Mouse (Mus musculus) midbrain, embryonic 10.5 days (tissue): Measurements from ENCODE around the gene Pklr. TPM values are rescaled to one million over a fixed set of nuclear protein-coding genes. Genes with fewer than 3 reads are reported as not detected.
"Not testable (repeated sequence)": the region's sequence is repeated elsewhere in the genome, so short reads cannot be mapped to it uniquely, and the experiment has no call there.

Experiments
- DNase-seq: peaks from one replicate; pipeline ENCODE4 v3.0.0-alpha.2; 2017; ENCODE audit warnings: low spot score
- H3K27ac ChIP-seq: fragments of 300-500 bp; sonication (generic); replicated peaks from 2 replicates; pipeline ENCODE4 v1.5.1; 2016; ENCODE audit warnings: mild to moderate bottlenecking
- H3K27me3 ChIP-seq: fragments of 300-500 bp; sonication (generic); 2 replicates; pipeline ENCODE4 v1.6.1; 2016; ENCODE audit warnings: low read depth, mild to moderate bottlenecking; ENCODE audit not compliant: poor library complexity, severe bottlenecking
- H3K36me3 ChIP-seq: fragments of 300-500 bp; sonication (generic); 2 replicates; pipeline ENCODE4 v1.6.1; 2016; ENCODE audit warnings: mild to moderate bottlenecking, moderate library complexity
- H3K4me1 ChIP-seq: fragments of 300-500 bp; sonication (generic); 2 replicates; pipeline ENCODE4 v1.6.1; 2016
- H3K4me3 ChIP-seq: fragments of 300-500 bp; sonication (generic); 2 replicates; pipeline ENCODE4 v1.5.1; 2016; ENCODE audit warnings: mild to moderate bottlenecking, moderate library complexity
- H3K9me3 ChIP-seq: fragments of 300-500 bp; sonication (generic); replicated peaks from 2 replicates; pipeline ENCODE4 v1.6.1; 2016; ENCODE audit warnings: mild to moderate bottlenecking
- WGBS: fragments of 180-500 bp; shearing (Covaris S2); methylation state at CpG from one replicate; pipeline ENCODE4 v1.1.7; 2016; 5-methylcytosine and 5-hydroxymethylcytosine counted together
- polyA plus RNA-seq: library from polyadenylated mRNA; unstranded; fragments of >200 nt; fragmentation: Nextera tagmentation; extraction: Ambion mirVana; gene quantifications from 2 replicates; pipeline ENCODE4 v1.2.1, GENCODE M21; 2016

Pklr gene
- polyA plus RNA-seq, 1 experiment from 2014 or later: 5.9 TPM

GRCm38 (mm10) chr3:89159211-89159610 lies 23.3 kb downstream of the Pklr start:
- peaks cover 34% of the 10 kb centered on the region for H3K4me1 ChIP-seq
- H3K27ac ChIP-seq: peak overlapping the region; percentile 82
- peaks cover 18% of the 10 kb centered on the region for H3K27me3 ChIP-seq
- H3K36me3 ChIP-seq: no peaks in the 10 kb centered on the region
- H3K4me3 ChIP-seq: peak overlapping the region; percentile 82
- no peaks in the 10 kb centered on the region for H3K9me3 ChIP-seq
- WGBS: 2% methylated on average over 13 of the region's 13 CpGs
- peak; percentile 74 for DNase-seq

- no peaks in the 10 kb centered on the region for H3K9me3 ChIP-seq
- H3K36me3 ChIP-seq: no peaks in the 10 kb centered on the region
- peaks cover 38% of the 10 kb centered on the region for H3K4me1 ChIP-seq
- peak within 1 kb of the TSS; percentile 82 for H3K27ac ChIP-seq
- H3K4me3 ChIP-seq: peak within 1 kb of the TSS; percentile 82
- peaks cover 18% of the 10 kb centered on the region for H3K27me3 ChIP-seq
- WGBS: under 1% methylated on average over 66 of the region's 66 CpGs
- peak; percentile 82 for DNase-seq
Observed at GRCm38 (mm10) chr3:89159616-89160344, 23.8 kb downstream of the Pklr start, which contains the start of gene Hcn3. TSS of gene Hcn3 (minus strand) at chr3:89160196.

DNA sequence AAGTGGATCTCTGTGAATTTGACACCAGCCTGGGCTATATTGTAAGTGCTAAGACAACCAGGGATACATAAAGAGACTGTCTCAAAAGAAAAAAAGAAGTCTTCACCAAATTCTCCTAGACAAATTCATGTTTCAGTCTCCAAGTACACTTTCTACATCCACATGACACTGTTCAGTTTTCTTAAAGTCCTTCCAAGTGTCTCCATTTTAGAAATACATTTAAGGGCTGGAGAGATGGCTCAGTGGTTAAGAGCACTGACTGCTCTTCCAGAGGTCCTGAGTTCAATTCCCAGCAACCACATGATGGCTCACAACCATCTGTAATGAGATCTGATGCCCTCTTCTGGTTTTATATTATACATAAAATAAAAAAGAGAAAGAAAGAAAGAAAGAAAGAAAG lies 25.3 kb downstream of the Pklr start:
- not testable (repeated sequence) for DNase-seq, H3K36me3 ChIP-seq, H3K9me3 ChIP-seq, H3K27ac ChIP-seq, H3K4me3 ChIP-seq
- Histone ChIP-seq H3K4me1 (peaks cover 48% of the 10 kb centered on the region), H3K27me3 (peaks cover 18% of the 10 kb centered on the region)

- Histone ChIP-seq H3K4me3 (no peak overlapping the region), H3K36me3 (peaks cover 7% of the 10 kb centered on the region), H3K27ac (no peak overlapping the region), H3K27me3 (peaks cover 18% of the 10 kb centered on the region), H3K9me3 (no peaks in the 10 kb centered on the region), H3K4me1 (peaks cover 53% of the 10 kb centered on the region)
- 88% methylated on average over 4 of the region's 4 CpGs for WGBS
- DNase-seq: no peak
Observed at GRCm38 (mm10) chr3:89161786-89162185, 25.8 kb downstream of the Pklr start.

DNA sequence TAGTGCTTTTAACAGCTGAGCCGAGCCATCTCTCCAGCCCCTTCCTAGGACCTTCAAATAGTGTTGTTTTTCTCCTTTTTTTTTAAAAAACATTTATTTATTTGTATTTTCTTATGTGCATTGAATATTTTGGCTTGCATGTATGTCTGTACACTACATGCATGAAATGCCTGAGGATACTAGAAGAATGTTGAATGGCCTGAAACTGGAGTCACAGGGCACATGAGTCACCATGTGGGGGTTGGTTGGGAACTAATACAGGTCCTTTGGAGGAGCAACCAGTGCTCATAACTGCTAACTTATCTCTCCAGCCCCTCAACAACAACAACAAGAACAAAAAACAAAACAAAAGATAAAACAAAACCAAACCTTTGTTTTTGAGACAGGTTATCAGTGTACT lies 27.2 kb downstream of the Pklr start:
- no peak overlapping the region for H3K4me3 ChIP-seq
- H3K27me3 ChIP-seq: peaks cover 15% of the 10 kb centered on the region
- 83% methylated on average over 1 of the region's 1 CpGs for WGBS
- peaks cover 20% of the 10 kb centered on the region for H3K36me3 ChIP-seq
- no peak overlapping the region for H3K27ac ChIP-seq
- DNase-seq: no peak
- H3K4me1 ChIP-seq: peaks cover 52% of the 10 kb centered on the region
- no peaks in the 10 kb centered on the region for H3K9me3 ChIP-seq

DNA sequence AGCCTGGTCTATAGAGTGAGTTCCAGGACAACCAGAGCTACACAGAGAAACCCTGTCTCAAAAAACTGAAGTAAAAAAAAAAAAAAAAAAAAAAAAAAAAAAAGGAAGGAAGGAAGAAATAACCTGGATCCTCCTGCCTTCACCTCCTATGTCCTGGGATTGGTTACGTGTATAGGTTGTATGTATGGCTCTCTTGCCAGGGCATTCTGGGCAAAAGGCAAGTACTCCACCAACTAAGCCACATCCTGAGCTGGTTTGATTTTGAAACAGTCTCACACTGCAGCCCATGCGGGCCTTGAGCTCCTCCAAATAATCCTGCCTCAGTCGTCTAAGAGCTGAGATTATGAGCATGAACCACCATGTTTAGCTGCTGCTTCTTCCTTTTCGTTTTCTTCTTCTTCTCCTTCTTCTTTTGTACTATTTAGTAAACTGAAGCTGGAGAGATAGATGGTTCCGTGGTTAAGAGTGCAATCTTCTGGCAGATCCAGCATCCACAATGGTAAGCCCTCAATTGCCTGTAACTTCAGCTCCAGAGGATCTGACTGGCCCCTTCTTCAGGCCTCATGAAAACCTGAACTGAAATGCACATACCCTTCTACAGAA lies 27.8 kb downstream of the Pklr start:
- H3K9me3 ChIP-seq: no peaks in the 10 kb centered on the region
- DNase-seq: no peak
- peaks cover 26% of the 10 kb centered on the region for H3K36me3 ChIP-seq
- peaks cover 9% of the 10 kb centered on the region for H3K27me3 ChIP-seq
- peak overlapping the region; percentile 98 for H3K27ac ChIP-seq
- H3K4me1 ChIP-seq: peaks cover 46% of the 10 kb centered on the region
- peak overlapping the region; percentile 96 for H3K4me3 ChIP-seq
- WGBS: 75% methylated on average over 5 of the region's 5 CpGs

- H3K27me3 ChIP-seq: no peaks in the 10 kb centered on the region
- H3K9me3 ChIP-seq: no peaks in the 10 kb centered on the region
- peaks cover 36% of the 10 kb centered on the region for H3K4me1 ChIP-seq
- peak; percentile 97 for DNase-seq
- peaks cover 36% of the 10 kb centered on the region for H3K36me3 ChIP-seq
- peak within 1 kb of the TSS; percentile 98 for H3K27ac ChIP-seq
- H3K4me3 ChIP-seq: peak within 1 kb of the TSS; percentile 96
- 1% methylated on average over 79 of the region's 79 CpGs for WGBS
Observed at GRCm38 (mm10) chr3:89164506-89165267, 28.7 kb downstream of the Pklr start, which contains the start of gene Clk2. TSS of gene Clk2 (plus strand) at chr3:89164795.

GRCm38 (mm10) chr3:89165268-89165870 lies 29.4 kb downstream of the Pklr start:
- peak overlapping the region; percentile 98 for H3K27ac ChIP-seq
- H3K4me1 ChIP-seq: peaks cover 29% of the 10 kb centered on the region
- no peak for DNase-seq
- no peaks in the 10 kb centered on the region for H3K9me3 ChIP-seq
- peaks cover 43% of the 10 kb centered on the region for H3K36me3 ChIP-seq
- H3K27me3 ChIP-seq: no peaks in the 10 kb centered on the region
- WGBS: 35% methylated on average over 12 of the region's 12 CpGs
- H3K4me3 ChIP-seq: peak overlapping the region; percentile 96

DNA sequence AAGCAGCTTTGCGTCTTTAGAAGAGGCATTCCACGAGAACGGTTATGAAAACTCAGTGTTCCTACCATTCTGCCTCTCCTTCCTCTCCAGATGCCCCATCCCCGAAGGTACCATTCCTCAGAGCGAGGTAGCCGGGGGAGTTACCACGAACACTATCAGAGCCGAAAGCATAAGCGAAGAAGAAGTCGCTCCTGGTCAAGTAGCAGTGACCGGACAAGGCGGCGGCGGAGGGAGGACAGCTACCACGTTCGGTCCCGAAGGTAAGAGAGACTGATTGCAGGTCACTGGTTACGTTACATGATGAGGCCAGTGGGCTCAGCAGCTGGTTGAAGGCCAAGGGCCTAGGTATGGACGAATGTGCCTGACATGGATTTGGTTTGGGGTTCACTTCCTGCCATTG lies 31.0 kb downstream of the Pklr start:
- H3K4me1 ChIP-seq: peaks cover 28% of the 10 kb centered on the region
- H3K27ac ChIP-seq: no peak overlapping the region
- DNase-seq: no peak
- no peaks in the 10 kb centered on the region for H3K9me3 ChIP-seq
- 95% methylated on average over 19 of the region's 19 CpGs for WGBS
- peaks cover 58% of the 10 kb centered on the region for H3K36me3 ChIP-seq
- H3K27me3 ChIP-seq: no peaks in the 10 kb centered on the region
- no peak overlapping the region for H3K4me3 ChIP-seq

DNA sequence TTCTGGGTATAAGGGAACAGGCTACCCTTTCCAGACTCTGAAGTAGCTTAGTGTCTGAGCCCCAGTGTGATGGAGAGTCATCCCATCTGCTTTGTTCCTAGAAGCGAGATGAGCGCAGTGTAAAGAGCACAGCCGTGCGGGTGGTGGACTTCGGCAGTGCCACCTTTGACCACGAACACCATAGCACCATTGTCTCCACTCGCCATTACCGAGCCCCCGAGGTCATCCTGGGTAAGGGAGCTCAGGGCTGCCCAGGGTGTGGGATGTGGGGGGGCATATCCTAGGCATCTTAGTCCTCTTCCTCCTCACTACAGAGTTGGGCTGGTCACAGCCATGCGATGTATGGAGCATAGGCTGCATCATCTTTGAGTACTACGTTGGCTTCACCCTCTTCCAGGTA lies 38.9 kb downstream of the Pklr start:
- H3K36me3 ChIP-seq: peaks cover 81% of the 10 kb centered on the region
- DNase-seq: no peak
- no peak overlapping the region for H3K27ac ChIP-seq
- no peaks in the 10 kb centered on the region for H3K9me3 ChIP-seq
- H3K4me1 ChIP-seq: peaks cover 19% of the 10 kb centered on the region
- no peak overlapping the region for H3K4me3 ChIP-seq
- H3K27me3 ChIP-seq: no peaks in the 10 kb centered on the region
- WGBS: 95% methylated on average over 11 of the region's 11 CpGs

GRCm38 (mm10) chr3:89175544-89175943 lies 39.6 kb downstream of the Pklr start:
- no peaks in the 10 kb centered on the region for H3K9me3 ChIP-seq
- H3K27me3 ChIP-seq: no peaks in the 10 kb centered on the region
- WGBS: 94% methylated on average over 10 of the region's 10 CpGs
- H3K27ac ChIP-seq: no peak overlapping the region
- peaks cover 81% of the 10 kb centered on the region for H3K36me3 ChIP-seq
- no peak for DNase-seq
- H3K4me3 ChIP-seq: no peak overlapping the region
- peaks cover 19% of the 10 kb centered on the region for H3K4me1 ChIP-seq

- no peak for DNase-seq
- H3K4me1 ChIP-seq: peaks cover 19% of the 10 kb centered on the region
- H3K27ac ChIP-seq: no peak overlapping the region
- H3K27me3 ChIP-seq: no peaks in the 10 kb centered on the region
- no peaks in the 10 kb centered on the region for H3K9me3 ChIP-seq
- peak overlapping the region; percentile 72; the same call in 1 of the 2 replicates for H3K4me3 ChIP-seq
- peaks cover 81% of the 10 kb centered on the region for H3K36me3 ChIP-seq
- 89% methylated on average over 7 of the region's 7 CpGs for WGBS
Observed at GRCm38 (mm10) chr3:89176421-89176820, 40.5 kb downstream of the Pklr start.
